Mouse (Mus musculus) intestine, embryonic 16.5 days (tissue): ENCODE measurements around the gene Tssk2. TPM values are rescaled to one million over a fixed set of nuclear protein-coding genes. Genes with fewer than 3 reads are reported as not detected.

ENCODE experiments used
- ATAC-seq: fragments of 200-750 bp; cut with Nextera tagmentation; 2 replicates; pipeline ENCODE4 v1.8.0; 2017; ENCODE audit warnings: moderate TSS enrichment, moderate library complexity
- H3K27ac ChIP-seq: fragments of 300-500 bp; sonication (generic); 2 replicates; pipeline ENCODE4 v1.5.1; 2014; ENCODE audit warnings: mild to moderate bottlenecking, low read length
- H3K27me3 ChIP-seq: fragments of 300-500 bp; sonication (generic); replicated peaks from 2 replicates; pipeline ENCODE4 v1.6.1; 2014; ENCODE audit warnings: low read length, control low read depth, mixed read lengths; ENCODE audit not compliant: control insufficient read depth, insufficient read depth
- H3K36me3 ChIP-seq: fragments of 300-500 bp; sonication (generic); 2 replicates; pipeline ENCODE4 v1.6.1; 2014; ENCODE audit warnings: low read length, control low read depth; ENCODE audit not compliant: control insufficient read depth, insufficient read depth
- H3K4me1 ChIP-seq: fragments of 300-500 bp; sonication (generic); 2 replicates; pipeline ENCODE4 v1.6.1; 2014; ENCODE audit warnings: low read length, control low read depth, mixed read lengths; ENCODE audit not compliant: control insufficient read depth, insufficient read depth
- H3K4me2 ChIP-seq: fragments of 300-500 bp; sonication (generic); 2 replicates; pipeline ENCODE4 v1.6.1; 2014; ENCODE audit warnings: low read depth, low read length, control low read depth
- H3K4me3 ChIP-seq: fragments of 300-500 bp; sonication (generic); 2 replicates; pipeline ENCODE4 v1.5.1; 2014; ENCODE audit warnings: mild to moderate bottlenecking, low read length
- H3K9ac ChIP-seq: fragments of 300-500 bp; sonication (generic); 2 replicates; pipeline ENCODE4 v1.6.1; 2014; ENCODE audit warnings: low read depth, low read length
- H3K9me3 ChIP-seq: fragments of 300-500 bp; sonication (generic); 2 replicates; pipeline ENCODE4 v1.6.1; 2016; ENCODE audit warnings: low read length, control low read depth; ENCODE audit not compliant: control insufficient read depth
- WGBS: fragments of 180-500 bp; shearing (Covaris S2); extraction: QIAGEN DNeasy Blood & Tissue Kit; methylation state at CpG from one replicate; pipeline ENCODE4 v1.1.7; 2014; 5-methylcytosine and 5-hydroxymethylcytosine counted together
- polyA plus RNA-seq: library from polyadenylated mRNA; unstranded; fragments of >200 nt; fragmentation: Nextera tagmentation; extraction: Ambion mirVana; gene quantifications from 2 replicates; pipeline ENCODE4 v1.2.1, GENCODE M21; 2015

The Tssk2 gene
- not detected in 2 replicates for polyA plus RNA-seq

DNA sequence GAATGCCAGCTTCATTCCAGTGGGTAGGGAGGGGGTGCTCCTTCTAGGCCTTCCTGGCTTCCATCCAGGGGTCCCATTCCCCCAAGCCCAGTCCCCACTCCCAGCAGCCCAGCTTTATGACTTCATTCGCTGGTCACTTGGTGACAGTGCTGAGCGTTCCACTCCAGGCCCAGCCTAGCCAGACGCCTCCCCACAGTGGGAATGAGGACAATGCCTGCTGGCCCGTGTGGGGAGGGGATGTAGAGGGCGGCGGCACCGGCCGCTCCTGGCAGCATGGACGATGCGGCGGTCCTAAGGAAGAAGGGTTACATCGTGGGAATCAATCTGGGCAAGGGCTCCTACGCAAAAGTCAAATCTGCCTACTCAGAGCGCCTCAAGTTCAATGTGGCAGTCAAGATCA, at the start of gene Tssk2, which contains the start of gene Dgcr2:
TSS of gene Tssk2 (plus strand) at position 176 of the 400 bp plus-strand sequence.
TSS of gene Dgcr2 (minus strand) at position 101 of the 400 bp plus-strand sequence.
- WGBS: 92% methylated on average over 14 of the region's 14 CpGs

DNA sequence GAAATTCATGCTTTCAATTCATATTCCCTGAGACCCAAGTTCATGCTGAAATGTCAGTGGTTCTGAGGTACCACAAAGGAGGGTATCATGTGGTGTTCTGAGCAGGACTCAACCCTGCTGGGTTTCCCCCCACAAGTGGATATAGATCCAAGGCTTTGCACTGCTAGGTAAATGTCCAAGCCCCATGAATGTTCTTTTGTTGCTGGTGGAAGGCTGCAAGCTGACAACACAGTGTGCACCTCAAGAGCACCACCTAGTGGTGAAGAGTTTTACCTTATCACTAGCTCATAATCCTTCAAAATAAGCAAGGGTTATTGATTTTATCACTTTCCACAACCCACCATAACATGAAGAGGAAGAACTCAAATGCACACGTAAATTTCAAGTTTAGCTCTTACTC, 49.5 kb upstream of the Tssk2 start:
- no peak for ATAC-seq
- Histone ChIP-seq H3K27me3 (no peaks in the 10 kb centered on the region), H3K9me3 (no peaks in the 10 kb centered on the region), H3K36me3 (peaks cover 13% of the 10 kb centered on the region), H3K27ac (no peak overlapping the region), H3K4me2 (no peak overlapping the region), H3K4me3 (no peak overlapping the region), H3K9ac (no peak overlapping the region), H3K4me1 (no peaks in the 10 kb centered on the region)
- WGBS: 24% methylated on average over 1 of the region's 1 CpGs

More for the DNA sequence above, at the start of gene Tssk2, which contains the start of gene Dgcr2:
- H3K9ac ChIP-seq: no peak within 1 kb of the TSS
- no peaks in the 10 kb centered on the region for H3K27me3 ChIP-seq
- H3K4me2 ChIP-seq: no peak within 1 kb of the TSS
- H3K27ac ChIP-seq: no peak within 1 kb of the TSS
- ATAC-seq: no peak
- H3K36me3 ChIP-seq: peaks cover 21% of the 10 kb centered on the region; the same call in 1 of the 2 replicates
- H3K4me3 ChIP-seq: no peak within 1 kb of the TSS
- H3K9me3 ChIP-seq: no peaks in the 10 kb centered on the region
- no peaks in the 10 kb centered on the region for H3K4me1 ChIP-seq

DNA sequence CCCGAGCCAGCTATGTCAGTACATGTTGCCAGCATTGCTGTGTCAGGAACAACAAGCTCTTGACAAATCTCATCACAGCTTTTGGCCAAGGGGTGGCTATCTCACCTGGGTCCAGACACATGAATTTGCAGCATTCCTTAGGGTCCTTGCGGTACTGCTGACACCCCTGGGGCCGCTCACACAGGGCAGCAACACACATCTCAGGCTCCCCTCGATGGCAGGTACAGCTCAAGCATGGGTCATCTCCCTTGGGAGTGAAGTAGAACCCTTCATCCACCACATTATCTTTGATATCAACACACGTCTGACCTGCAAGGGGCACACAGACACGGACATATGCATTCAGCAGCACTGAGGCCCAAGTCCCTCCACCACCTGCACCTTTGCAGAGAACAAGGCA, 49.0 kb upstream of the Tssk2 start:
- Histone ChIP-seq H3K27me3 (no peaks in the 10 kb centered on the region), H3K4me3 (no peak overlapping the region), H3K9me3 (no peaks in the 10 kb centered on the region), H3K9ac (no peak overlapping the region), H3K4me2 (no peak overlapping the region), H3K36me3 (peaks cover 9% of the 10 kb centered on the region), H3K4me1 (no peaks in the 10 kb centered on the region), H3K27ac (no peak overlapping the region)
- ATAC-seq: no peak
- 84% methylated on average over 6 of the region's 6 CpGs for WGBS

DNA sequence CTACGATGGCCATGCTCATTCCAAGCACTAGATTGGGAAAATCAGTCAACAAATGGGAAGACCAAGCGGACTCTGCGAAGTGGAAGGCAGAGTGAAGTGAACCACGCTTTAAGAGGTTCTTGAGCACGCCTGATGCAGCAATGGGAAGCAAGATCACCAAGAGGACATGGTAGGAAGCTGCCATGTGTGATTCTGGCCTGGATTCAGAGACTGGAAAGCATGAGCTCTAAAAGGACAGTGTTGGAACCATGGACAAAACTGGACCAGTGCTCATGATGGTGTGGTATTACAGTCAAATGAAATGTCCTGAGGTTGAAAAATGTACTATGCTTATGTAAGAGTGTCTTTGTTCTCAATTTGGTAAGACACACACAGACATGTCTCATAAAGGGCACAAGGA, 47.1 kb upstream of the Tssk2 start:
- Histone ChIP-seq H3K36me3 (peaks cover 5% of the 10 kb centered on the region), H3K9ac (no peak overlapping the region), H3K27me3 (no peaks in the 10 kb centered on the region), H3K4me3 (no peak overlapping the region), H3K27ac (no peak overlapping the region), H3K4me2 (no peak overlapping the region), H3K9me3 (no peaks in the 10 kb centered on the region), H3K4me1 (no peaks in the 10 kb centered on the region)
- 93% methylated on average over 5 of the region's 5 CpGs for WGBS
- ATAC-seq: no peak

- Histone ChIP-seq H3K4me1 (no peaks in the 10 kb centered on the region), H3K36me3 (peaks cover 10% of the 10 kb centered on the region), H3K27me3 (no peaks in the 10 kb centered on the region), H3K4me3 (no peak overlapping the region), H3K9me3 (no peaks in the 10 kb centered on the region), H3K4me2 (no peak overlapping the region), H3K27ac (no peak overlapping the region), H3K9ac (no peak overlapping the region)
- ATAC-seq: no peak
- 96% methylated on average over 1 of the region's 1 CpGs for WGBS
Observed at GRCm38 (mm10) chr16:17851860-17852259, 46.6 kb upstream of the Tssk2 start.

DNA sequence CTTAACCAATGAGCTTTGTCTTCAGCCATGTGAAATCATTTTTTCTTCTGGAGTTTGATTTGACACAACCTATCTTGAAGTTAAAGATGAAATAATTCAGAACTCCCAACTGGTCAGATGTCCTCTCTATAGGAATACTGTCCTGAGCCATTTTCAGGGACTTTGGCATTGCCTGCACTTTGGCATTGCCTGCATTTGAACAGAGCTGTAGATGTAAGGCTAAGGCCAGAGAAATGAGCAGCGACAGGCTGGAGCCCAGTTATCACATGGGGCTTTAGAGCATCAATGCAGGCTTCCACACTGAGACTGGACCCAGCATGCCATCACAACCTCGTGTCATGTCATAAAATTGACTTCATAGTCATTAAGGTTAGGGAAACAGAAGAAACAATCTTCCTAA, 45.2 kb upstream of the Tssk2 start:
- H3K36me3 ChIP-seq: peaks cover 18% of the 10 kb centered on the region
- WGBS: 79% methylated on average over 2 of the region's 2 CpGs
- no peaks in the 10 kb centered on the region for H3K4me1 ChIP-seq
- H3K9ac ChIP-seq: no peak overlapping the region
- no peak overlapping the region for H3K4me2 ChIP-seq
- no peak overlapping the region for H3K27ac ChIP-seq
- no peaks in the 10 kb centered on the region for H3K27me3 ChIP-seq
- ATAC-seq: no peak
- H3K4me3 ChIP-seq: no peak overlapping the region
- H3K9me3 ChIP-seq: no peaks in the 10 kb centered on the region

GRCm38 (mm10) chr16:17857157-17857556, 41.3 kb upstream of the Tssk2 start:
- Histone ChIP-seq H3K27ac (no peak overlapping the region), H3K4me3 (no peak overlapping the region), H3K4me2 (no peak overlapping the region), H3K9me3 (no peaks in the 10 kb centered on the region), H3K4me1 (no peaks in the 10 kb centered on the region), H3K36me3 (peaks cover 25% of the 10 kb centered on the region), H3K27me3 (no peaks in the 10 kb centered on the region), H3K9ac (no peak overlapping the region)
- WGBS: 78% methylated on average over 7 of the region's 7 CpGs
- no peak for ATAC-seq

DNA sequence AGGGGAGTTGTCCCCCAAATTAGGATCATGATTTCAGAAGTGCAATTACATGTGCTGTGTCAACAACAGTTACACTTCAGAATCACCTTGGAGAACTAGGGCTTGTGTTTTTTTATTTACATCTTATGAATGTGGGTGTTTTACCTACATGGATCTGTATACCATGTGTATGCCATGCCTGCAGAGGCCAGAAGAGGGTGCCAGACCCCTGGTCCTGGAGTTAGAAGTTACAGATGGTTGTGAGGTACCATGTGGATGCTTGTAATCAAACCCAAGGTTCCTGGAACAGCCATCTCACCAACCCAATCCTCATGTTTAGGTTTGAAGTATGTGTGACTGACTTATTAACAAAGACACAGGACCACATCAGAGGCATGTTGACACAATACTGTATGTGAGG, 39.8 kb upstream of the Tssk2 start:
- no peak overlapping the region for H3K4me3 ChIP-seq
- H3K27ac ChIP-seq: no peak overlapping the region
- H3K4me2 ChIP-seq: no peak overlapping the region
- H3K36me3 ChIP-seq: peaks cover 25% of the 10 kb centered on the region
- H3K4me1 ChIP-seq: no peaks in the 10 kb centered on the region
- H3K9me3 ChIP-seq: no peaks in the 10 kb centered on the region
- no peak for ATAC-seq
- H3K27me3 ChIP-seq: no peaks in the 10 kb centered on the region
- H3K9ac ChIP-seq: no peak overlapping the region

GRCm38 (mm10) chr16:17865293-17865692, 33.1 kb upstream of the Tssk2 start:
- 55% methylated on average over 2 of the region's 2 CpGs for WGBS
- ATAC-seq: peak; percentile 19; the same call in 1 of the 2 replicates
- no peak overlapping the region for H3K9ac ChIP-seq

GRCm38 (mm10) chr16:17865770-17866169, 32.7 kb upstream of the Tssk2 start:
- Histone ChIP-seq H3K27me3 (no peaks in the 10 kb centered on the region), H3K4me1 (peaks cover 6% of the 10 kb centered on the region), H3K9ac (no peak overlapping the region), H3K4me3 (no peak overlapping the region), H3K27ac (no peak overlapping the region; the same call in 1 of the 2 replicates), H3K4me2 (peak overlapping the region; percentile 4; the same call in 1 of the 2 replicates), H3K9me3 (no peaks in the 10 kb centered on the region), H3K36me3 (0 out of 2 replicates have a peak, but pooled peaks cover 4% of the 10 kb centered on the region)
- peak; percentile 93 for ATAC-seq
- WGBS: 51% methylated on average over 6 of the region's 6 CpGs

More at GRCm38 (mm10) chr16:17865293-17865692, 33.1 kb upstream of the Tssk2 start:
- H3K27me3 ChIP-seq: no peaks in the 10 kb centered on the region
- H3K36me3 ChIP-seq: 0 out of 2 replicates have a peak, but pooled peaks cover 4% of the 10 kb centered on the region
- no peak overlapping the region for H3K4me2 ChIP-seq
- H3K27ac ChIP-seq: no peak overlapping the region
- peaks cover 5% of the 10 kb centered on the region; the same call in 1 of the 2 replicates for H3K4me1 ChIP-seq
- H3K9me3 ChIP-seq: no peaks in the 10 kb centered on the region
- no peak overlapping the region for H3K4me3 ChIP-seq
